Mouse (Mus musculus) lung, postnatal 0 days (tissue): ENCODE data around the gene Myo1e.

Source experiments
- CTCF ChIP-seq: IDR thresholded peaks from 2 replicates; pipeline ENCODE4 v1.5.1; 2016; ENCODE audit warnings: antibody characterized with exemption, mild to moderate bottlenecking
- EP300 ChIP-seq: IDR thresholded peaks from 2 replicates; pipeline ENCODE4 v1.6.1; 2016; ENCODE audit warnings: antibody characterized with exemption, mild to moderate bottlenecking, control low read depth

DNA sequence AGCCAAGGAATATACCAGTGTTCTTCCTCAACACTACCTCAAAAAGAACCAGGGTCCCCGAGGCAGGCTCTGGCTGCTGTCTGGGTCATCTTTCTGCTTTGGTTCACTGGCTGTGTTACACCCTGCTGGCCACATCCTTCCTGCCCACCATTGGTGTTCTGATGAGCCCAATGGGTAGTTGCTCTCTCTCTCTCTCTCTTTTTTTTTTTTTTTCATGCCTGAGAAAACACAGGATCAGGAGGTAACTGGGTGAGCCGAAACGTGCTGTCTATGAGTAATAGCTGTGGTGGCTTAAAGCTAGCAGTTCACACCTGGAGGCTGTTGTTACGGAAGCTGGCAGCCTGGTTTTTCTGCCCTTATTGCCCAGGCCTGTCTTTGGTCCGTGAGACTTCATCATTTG, 164.5 kb downstream of the Myo1e start:
- TF ChIP-seq CTCF: no peak
- TF ChIP-seq EP300: no peak
